Comparison of ENCODE assay signal across 22 mouse cellular contexts in genomic region chr5:127297461-127297860, GRCm38 (mm10). TPM values are rescaled to one million over a fixed set of nuclear protein-coding genes. Genes with fewer than 3 reads are reported as not detected.
"Had no signal": no experiment of that assay in that cellular context is flagged by ENCODE, and none has a peak within 500 bp of the region (broad histone marks: within the 10 kb centered on the region; RNA-seq: fewer than 3 reads in every experiment).

No protein-coding gene starts in this region.

- H3K36me3 ChIP-seq: liver, embryonic 13.5 days; neural tube, embryonic 13.5 days; stomach, embryonic 15.5 days had no signal

- H3K9me3 ChIP-seq: neural tube, embryonic 13.5 days; stomach, embryonic 15.5 days had no signal

- H3K4me1 ChIP-seq: liver, embryonic 13.5 days had no signal

- ATAC-seq: intestine, postnatal 0 days had no signal

- H3K27ac ChIP-seq: kidney, postnatal 0 days; layer of hippocampus, adult 2 months; liver, embryonic 13.5 days; neural tube, embryonic 13.5 days; stomach, embryonic 15.5 days had no signal

- H3K27me3 ChIP-seq: liver, embryonic 13.5 days; neural tube, embryonic 13.5 days; stomach, embryonic 15.5 days had no signal

- H3K9ac ChIP-seq: liver, embryonic 13.5 days; neural tube, embryonic 13.5 days; stomach, embryonic 15.5 days had no signal

- H3K4me3 ChIP-seq: layer of hippocampus, adult 2 months; liver, embryonic 13.5 days; myocyte; neural tube, embryonic 13.5 days; stomach, embryonic 15.5 days had no signal

- H3K4me2 ChIP-seq: liver, embryonic 13.5 days; neural tube, embryonic 13.5 days; stomach, embryonic 15.5 days had no signal

- DNase-seq: kidney, adult 2 months; kidney, postnatal 25 days; layer of hippocampus, adult 9-11 months; liver, embryonic 13.5 days; lung, adult 2 months; lung, postnatal 14 days; lung, postnatal 4 days; retina, postnatal 1 day; right cerebral cortex, postnatal 25 days; spleen, adult 18-20 months; thymus, postnatal 25 days had no signal

RNA-seq across cellular contexts. Expression of gene Tmem132c, which starts 55.9 kb away (rescaled TPM):
- total RNA-seq: megakaryocyte progenitor cell, adult 5-6 weeks; megakaryocyte-erythroid progenitor cell, adult 5-6 weeks; monocyte, adult 5-6 weeks; neutrophil, adult 5-6 weeks had no signal
- polyA plus RNA-seq: liver, adult 2 months; myocyte had no signal
